Comparison of ENCODE assay signal across 22 mouse cellular contexts in the genomic region with DNA sequence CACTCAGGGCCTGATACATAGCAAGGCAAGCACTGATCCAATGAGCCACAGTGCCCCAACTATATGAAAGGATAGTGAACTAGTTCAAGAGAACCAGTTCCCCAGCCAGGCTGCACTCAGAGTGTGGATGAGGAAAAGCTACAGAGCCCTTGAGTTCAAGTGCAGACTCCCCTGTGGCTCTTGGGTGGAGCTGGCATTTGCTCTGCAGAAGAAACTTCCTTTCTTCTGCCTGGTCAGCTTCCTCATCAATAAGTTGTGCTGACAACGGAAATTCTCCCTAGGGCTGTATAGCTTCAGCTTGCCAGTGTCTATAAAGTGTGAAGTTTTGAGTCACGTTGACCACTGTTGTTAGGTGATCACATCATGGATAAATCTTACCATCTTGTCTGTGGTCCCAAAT.
DNase-seq lines count a peak whose midpoint lies in the region; ATAC-seq and TF ChIP-seq lines count a peak whose summit lies in the region.
"Had no signal": no experiment of that assay in that cellular context is flagged by ENCODE, and none has a peak within 500 bp of the region (broad histone marks: within the 10 kb centered on the region; RNA-seq: fewer than 3 reads in every experiment).

No protein-coding gene starts in this region.

- no peak for TF ChIP-seq CTCF in liver, adult 2 months (IDR thresholded peaks at IDR 0.05; ENCODE audit: low read depth, low read length)
- no peak for TF ChIP-seq CTCF in bone marrow macrophage, adult 2 months (IDR thresholded peaks at IDR 0.05; ENCODE audit: low read depth, low read length)

- no peaks in the 10 kb centered on the region for H3K36me3 ChIP-seq in liver, adult 2 months (ENCODE audit: control insufficient read depth, insufficient read depth, low read length)
- H3K36me3 ChIP-seq in liver, embryonic 12.5 days = no peaks in the 10 kb centered on the region
- H3K36me3 ChIP-seq in macrophage (ENCODE audit: inconsistent target) = no peaks in the 10 kb centered on the region
- H3K36me3 ChIP-seq: embryonic facial prominence, embryonic 13.5 days; embryonic facial prominence, embryonic 15.5 days; forebrain, embryonic 10.5 days; forebrain, embryonic 12.5 days had no signal

- H3K4me1 ChIP-seq in liver, adult 2 months (ENCODE audit: control insufficient read depth, insufficient read depth, low read length) = no peaks in the 10 kb centered on the region
- no peaks in the 10 kb centered on the region for H3K4me1 ChIP-seq in liver, embryonic 12.5 days
- H3K4me1 ChIP-seq in bone marrow macrophage, adult 2 months (ENCODE audit: control insufficient read depth, insufficient read depth, low read length) = peaks cover 39% of the 10 kb centered on the region
- H3K4me1 ChIP-seq: embryonic facial prominence, embryonic 15.5 days; forebrain, embryonic 10.5 days; forebrain, embryonic 12.5 days had no signal

- H3K9ac ChIP-seq in liver, adult 2 months (ENCODE audit: low read depth, low read length) = no peak overlapping the region
- no peak overlapping the region for H3K9ac ChIP-seq in liver, embryonic 12.5 days
- H3K9ac ChIP-seq: embryonic facial prominence, embryonic 13.5 days; embryonic facial prominence, embryonic 15.5 days; forebrain, embryonic 12.5 days had no signal

- peak; percentile 9 for DNase-seq in liver, adult 2 months (ENCODE audit: extremely low read depth, low read depth, low spot score)
- DNase-seq: adrenal gland, adult 8-10 months; adrenal gland, postnatal 14 days; adrenal gland, postnatal 36 days; cerebellum, adult 11 months; cerebellum, adult 18-20 months; cerebellum, adult 8-10 months; cerebellum, adult 9-11 months; cerebellum, postnatal 14 days; cerebellum, postnatal 36 days; embryo, embryonic 11 days had no signal

- WGBS in liver, adult 2 months = 68% methylated on average over 2 of the region's 2 CpGs
- 32% methylated on average over 2 of the region's 2 CpGs for WGBS in liver, embryonic 12.5 days (ENCODE audit: insufficient replicate concordance)
- WGBS in macrophage (ENCODE audit: missing documents) = 49% methylated on average over 2 of the region's 2 CpGs

- no peaks in the 10 kb centered on the region for H3K79me2 ChIP-seq in liver, adult 2 months (ENCODE audit: control insufficient read depth, insufficient read depth, low read length)
- H3K79me2 ChIP-seq in macrophage (ENCODE audit: inconsistent target) = no peaks in the 10 kb centered on the region

- no peak for TF ChIP-seq POLR2A in liver, adult 2 months (IDR thresholded peaks at IDR 0.05; ENCODE audit: extremely low read depth, insufficient read depth, low read length)
- TF ChIP-seq POLR2A in bone marrow macrophage, adult 2 months (IDR thresholded peaks at IDR 0.05; ENCODE audit: borderline replicate concordance, low read depth, low read length) = no peak

- no peak overlapping the region for H3K4me3 ChIP-seq in liver, adult 2 months (ENCODE audit: insufficient read depth, low read depth, low read length)
- H3K4me3 ChIP-seq in liver, embryonic 12.5 days = no peak overlapping the region
- no peak overlapping the region for H3K4me3 ChIP-seq in bone marrow macrophage, adult 2 months (ENCODE audit: insufficient read depth, low read length)
- no peak overlapping the region for H3K4me3 ChIP-seq in macrophage (ENCODE audit: inconsistent target)
- H3K4me3 ChIP-seq: embryonic facial prominence, embryonic 13.5 days; embryonic facial prominence, embryonic 15.5 days; erythroblast, embryonic 14.5 days; forebrain, embryonic 10.5 days; forebrain, embryonic 12.5 days had no signal

- no peak overlapping the region for H3K4me2 ChIP-seq in liver, embryonic 12.5 days
- H3K4me2 ChIP-seq: embryonic facial prominence, embryonic 13.5 days; embryonic facial prominence, embryonic 15.5 days; forebrain, embryonic 12.5 days had no signal

- no peaks in the 10 kb centered on the region for H3K9me3 ChIP-seq in liver, embryonic 12.5 days (replicated peaks)
- H3K9me3 ChIP-seq: embryonic facial prominence, embryonic 15.5 days; forebrain, embryonic 10.5 days; forebrain, embryonic 12.5 days had no signal

- no peak overlapping the region for H3K27ac ChIP-seq in liver, adult 2 months (replicated peaks; ENCODE audit: insufficient read depth, low read depth, low read length)
- H3K27ac ChIP-seq in liver, embryonic 12.5 days = no peak overlapping the region
- peak overlapping the region; percentile 68 for H3K27ac ChIP-seq in bone marrow macrophage, adult 2 months (ENCODE audit: insufficient read depth, low read depth, low read length)
- H3K27ac ChIP-seq in macrophage = peak overlapping the region; percentile 40
- H3K27ac ChIP-seq: embryonic facial prominence, embryonic 13.5 days; embryonic facial prominence, embryonic 15.5 days; forebrain, embryonic 10.5 days; forebrain, embryonic 12.5 days had no signal

- no peaks in the 10 kb centered on the region; the same call in 1 of the 2 replicates for H3K27me3 ChIP-seq in liver, adult 2 months (ENCODE audit: control insufficient read depth, insufficient read depth, low read length)
- H3K27me3 ChIP-seq in liver, embryonic 12.5 days (replicated peaks) = no peaks in the 10 kb centered on the region
- H3K27me3 ChIP-seq: embryonic facial prominence, embryonic 13.5 days; embryonic facial prominence, embryonic 15.5 days; forebrain, embryonic 12.5 days had no signal

- no peak for ATAC-seq in liver, embryonic 12.5 days
- ATAC-seq in activated CD4-positive, CD25-positive, alpha-beta regulatory T cell, adult 4 months = no peak
- ATAC-seq: forebrain, embryonic 14.5 days; forebrain, embryonic 16.5 days had no signal

Comparison
In these comparisons a context has a peak if more than half of its experiments do, and no peak if none do; other contexts are left out.
1. H3K27ac ChIP-seq: peak in bone marrow macrophage, adult 2 months (single experiment) and macrophage (single experiment); none in liver, adult 2 months (single experiment) and liver, embryonic 12.5 days (single experiment).